Mouse (Mus musculus) telencephalon, adult 2 months (tissue): ENCODE results near the gene Mrap.

ENCODE experiments used
- DNase-seq: peaks from one replicate; pipeline ENCODE4 v3.0.0-alpha.2; 2011; ENCODE audit warnings: low read depth, low spot score

The Mrap gene

GRCm38 (mm10) chr16:90753386-90753941 lies 15.5 kb downstream of the Mrap start:
- no peak for DNase-seq

DNA sequence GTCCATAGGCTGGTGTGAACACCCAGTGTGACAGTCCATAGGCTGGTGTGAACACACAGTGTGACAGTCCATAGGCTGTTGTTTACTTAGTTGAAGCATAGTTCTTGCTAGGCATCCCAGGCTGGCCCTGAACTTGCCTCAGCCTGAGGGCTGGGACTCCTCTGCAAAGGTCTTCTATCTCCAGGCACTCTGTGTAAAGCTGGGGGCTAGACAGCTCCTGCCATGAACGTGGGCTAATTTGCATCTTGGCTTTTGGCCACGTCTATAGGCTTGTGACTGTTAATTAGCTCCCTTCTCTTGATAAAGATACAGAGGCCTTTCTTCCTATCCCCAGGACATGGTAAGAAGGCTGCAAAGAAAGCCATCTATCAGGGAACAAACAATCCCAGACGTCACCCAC lies 21.3 kb downstream of the Mrap start:
- DNase-seq = no peak

GRCm38 (mm10) chr16:90760515-90760914 lies 22.5 kb downstream of the Mrap start:
- no peak for DNase-seq

GRCm38 (mm10) chr16:90765195-90765877 lies 27.3 kb downstream of the Mrap start:
- no peak for DNase-seq

DNA sequence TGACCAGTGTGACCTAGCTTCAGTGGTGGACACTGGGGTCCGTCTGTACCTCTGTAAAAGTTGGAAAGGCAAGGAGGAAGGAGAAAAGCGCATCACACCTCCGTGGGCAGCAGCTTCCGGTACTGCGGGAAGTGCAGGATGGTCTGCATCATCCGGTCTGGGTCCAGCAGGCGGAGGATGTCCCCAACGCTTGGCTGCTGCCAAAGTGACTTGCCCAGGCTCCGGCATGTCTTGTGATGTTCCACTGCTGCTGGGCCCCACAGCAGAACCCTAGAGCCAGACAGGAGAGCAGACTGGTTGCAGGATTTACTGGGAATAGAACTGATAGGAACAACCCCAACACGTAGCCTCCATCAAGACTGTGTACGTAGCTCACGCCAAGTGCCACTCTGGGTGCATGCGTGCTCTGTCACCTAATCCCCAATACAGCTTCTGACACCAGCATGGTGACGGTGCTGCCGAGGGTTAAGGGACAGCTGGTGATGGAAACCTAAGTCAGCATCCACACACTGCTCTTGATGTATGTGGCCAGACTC lies 29.0 kb downstream of the Mrap start:
- no peak for DNase-seq

DNA sequence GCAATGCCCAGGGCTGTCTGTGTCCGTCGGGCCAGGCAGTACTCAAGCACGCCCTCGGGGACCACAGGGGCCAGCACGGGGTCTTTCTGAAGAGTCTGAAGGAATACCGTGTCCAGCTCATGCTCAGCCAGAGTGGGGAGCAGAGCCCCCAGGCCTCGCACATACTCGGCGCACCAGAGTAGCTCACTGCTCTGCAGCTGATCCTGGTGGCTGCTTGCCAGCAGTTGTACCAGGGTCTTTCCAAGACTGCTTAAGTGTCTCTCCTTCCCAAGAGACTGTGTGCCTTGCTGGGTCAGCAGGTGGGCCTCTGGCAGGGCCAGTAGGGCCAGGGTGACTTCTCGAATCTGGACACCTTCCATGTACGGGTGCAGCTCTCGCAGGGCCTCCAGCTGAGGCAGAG lies 36.2 kb downstream of the Mrap start:
- no peak for DNase-seq

GRCm38 (mm10) chr16:90774646-90775045 lies 36.6 kb downstream of the Mrap start:
- no peak for DNase-seq

GRCm38 (mm10) chr16:90775946-90776520 lies 38.0 kb downstream of the Mrap start:
- no peak for DNase-seq

- no peak for DNase-seq
These were observed 41.8 kb downstream of the Mrap start for GRCm38 (mm10) chr16:90779783-90780182.

DNA sequence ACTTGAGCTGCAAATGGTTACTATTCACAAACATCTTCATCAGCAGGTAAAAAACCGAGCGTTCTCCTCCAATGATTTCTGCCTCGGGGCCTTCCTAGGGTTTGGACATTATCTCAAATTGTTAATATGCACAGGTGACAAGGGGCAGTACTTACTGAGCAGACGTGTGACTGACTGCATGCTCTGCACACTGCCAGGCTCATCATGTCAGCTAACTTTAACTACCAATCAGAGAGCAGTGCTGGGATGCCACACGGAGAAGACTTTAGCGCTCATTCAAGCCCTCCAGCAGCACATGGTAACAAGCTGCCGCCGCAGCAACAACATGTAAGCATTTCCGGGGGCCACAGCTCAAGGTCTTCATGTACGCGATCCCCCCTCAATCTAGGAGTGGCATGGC lies 45.3 kb downstream of the Mrap start:
- no peak for DNase-seq

GRCm38 (mm10) chr16:90785257-90785656 lies 47.2 kb downstream of the Mrap start:
- peak; percentile 26 for DNase-seq

- DNase-seq = no peak
These were observed 50.6 kb downstream of the Mrap start for GRCm38 (mm10) chr16:90788580-90788979.

DNA sequence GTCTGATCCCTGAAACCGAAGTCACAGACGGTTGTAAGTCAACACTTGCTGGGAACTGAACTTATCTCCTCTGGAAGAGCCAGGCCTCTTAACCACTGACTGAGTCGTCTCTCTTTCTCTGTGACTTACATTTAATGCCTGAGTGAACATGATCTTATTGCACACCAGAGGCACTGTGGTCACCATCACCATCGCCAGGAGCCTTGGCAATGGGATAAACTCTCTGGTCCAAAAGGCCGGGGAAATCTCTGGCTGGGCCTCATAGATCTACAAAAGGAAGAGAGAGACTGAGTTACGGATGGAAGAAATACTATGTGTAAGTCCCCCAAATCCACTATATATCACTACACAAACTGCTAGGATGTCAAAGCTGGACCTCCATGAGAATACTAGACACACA lies 52.9 kb downstream of the Mrap start:
- no peak for DNase-seq

GRCm38 (mm10) chr16:90792066-90792465 lies 54.1 kb downstream of the Mrap start:
- DNase-seq = peak; percentile 71

GRCm38 (mm10) chr16:90792500-90792899 lies 54.5 kb downstream of the Mrap start:
- no peak for DNase-seq

GRCm38 (mm10) chr16:90794708-90795107 lies 56.7 kb downstream of the Mrap start:
- DNase-seq = no peak

DNA sequence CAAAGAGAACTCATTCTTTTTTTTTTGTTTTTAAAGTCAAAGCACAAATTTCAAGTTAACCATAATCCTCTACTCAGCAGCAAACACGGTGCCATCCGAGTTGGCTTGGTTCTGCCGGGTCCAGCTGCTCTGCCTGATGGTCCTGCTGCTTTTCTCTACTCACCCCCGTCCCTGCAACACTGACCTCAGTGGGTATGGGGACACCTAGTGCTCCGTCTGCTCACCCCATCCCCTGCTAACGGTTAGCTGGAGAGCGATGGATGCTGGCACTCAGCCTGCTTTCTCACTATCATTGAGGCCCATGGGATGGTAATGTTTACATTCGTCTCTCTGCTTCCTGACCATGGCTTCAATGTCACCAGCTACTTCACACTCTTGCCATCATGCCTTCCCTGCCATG lies 60.4 kb downstream of the Mrap start:
- no peak for DNase-seq

- no peak for DNase-seq
These were observed 60.8 kb downstream of the Mrap start for GRCm38 (mm10) chr16:90798848-90799247.
